Mouse (Mus musculus) thymus, postnatal 10 days (tissue): ENCODE results near the gene Tspan7.

Source experiments
- DNase-seq, 2 experiments: peaks; one replicate each; pipeline ENCODE4 v3.0.0; 2021; ENCODE audit warnings: low spot score in 2 of 2

Gene Tspan7

DNA sequence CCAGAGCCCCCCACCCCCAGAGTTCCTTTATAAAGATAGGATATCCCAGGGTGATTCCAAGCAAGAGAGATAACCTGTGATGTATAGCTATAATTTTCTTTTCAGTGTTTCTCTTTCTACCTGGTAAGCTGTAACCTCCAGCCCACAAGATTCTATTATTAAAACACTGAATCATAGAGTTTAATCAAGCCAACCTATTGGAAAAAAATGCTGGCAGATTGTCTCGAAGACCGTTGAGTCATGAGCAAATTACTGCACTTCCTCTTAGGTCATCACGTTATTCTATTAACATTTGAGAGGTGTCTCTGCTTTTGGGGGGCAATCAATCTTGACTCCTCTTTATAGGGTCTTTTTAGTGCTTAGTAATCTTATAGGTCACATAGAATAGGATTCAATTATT, 61.9 kb downstream of the Tspan7 start:
- no peak for DNase-seq

DNA sequence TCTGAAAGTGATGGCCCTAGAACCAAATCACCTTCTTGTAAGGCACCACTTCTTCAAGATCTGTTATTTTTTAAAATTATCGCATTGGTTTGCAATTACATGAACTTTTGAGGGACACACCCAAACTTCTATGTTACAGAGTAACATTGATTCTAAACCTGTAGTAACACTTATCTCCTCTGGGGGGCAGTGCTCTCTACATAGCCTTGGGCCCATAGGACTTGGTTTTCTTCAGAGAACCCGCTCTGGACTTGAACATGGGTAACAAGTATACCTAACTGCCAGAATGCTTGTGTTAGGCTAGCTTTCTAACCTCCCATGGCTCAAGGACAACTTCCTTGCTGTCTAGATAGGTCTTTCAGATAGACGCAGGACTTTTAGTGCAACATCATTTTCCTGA, 64.8 kb downstream of the Tspan7 start:
- no peak for DNase-seq

DNA sequence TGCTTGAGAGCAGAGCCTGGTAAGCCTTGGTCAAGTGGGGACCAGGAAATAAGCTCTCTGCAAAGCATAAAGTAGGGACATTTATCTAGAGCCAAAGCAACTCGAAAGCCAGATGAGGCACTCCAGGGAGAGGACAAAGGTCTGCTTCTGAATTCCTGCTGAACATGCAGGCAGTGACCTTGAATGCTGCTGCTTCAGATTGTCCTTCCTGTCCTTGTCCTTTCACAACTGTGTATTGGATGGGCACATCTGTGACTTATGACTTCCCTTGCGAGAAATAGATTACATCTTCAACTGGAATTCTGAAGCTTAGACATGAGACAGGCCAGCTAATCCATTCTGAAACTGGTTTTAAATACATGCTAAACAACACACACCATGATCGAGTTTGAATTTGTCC, 71.9 kb downstream of the Tspan7 start:
- no peak for DNase-seq

DNA sequence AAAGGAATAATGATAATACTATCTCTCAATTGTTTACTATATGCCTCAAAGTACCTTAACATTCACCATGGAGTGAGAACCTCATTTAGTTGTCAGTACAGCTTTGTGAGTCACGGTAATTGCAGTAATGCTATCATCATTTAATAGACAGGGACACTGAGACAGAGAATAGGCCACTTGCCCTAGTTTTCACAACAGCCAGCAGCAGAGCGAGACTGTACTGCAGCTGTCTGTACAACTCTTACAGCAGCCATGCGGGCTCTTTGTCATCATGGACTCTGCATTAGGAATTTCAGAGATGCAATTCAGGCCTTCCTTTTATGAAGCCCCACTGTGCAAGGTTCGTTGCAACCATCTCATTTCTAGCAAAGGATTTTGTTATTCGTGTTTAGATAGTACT, 72.6 kb downstream of the Tspan7 start:
- DNase-seq = no peak

DNA sequence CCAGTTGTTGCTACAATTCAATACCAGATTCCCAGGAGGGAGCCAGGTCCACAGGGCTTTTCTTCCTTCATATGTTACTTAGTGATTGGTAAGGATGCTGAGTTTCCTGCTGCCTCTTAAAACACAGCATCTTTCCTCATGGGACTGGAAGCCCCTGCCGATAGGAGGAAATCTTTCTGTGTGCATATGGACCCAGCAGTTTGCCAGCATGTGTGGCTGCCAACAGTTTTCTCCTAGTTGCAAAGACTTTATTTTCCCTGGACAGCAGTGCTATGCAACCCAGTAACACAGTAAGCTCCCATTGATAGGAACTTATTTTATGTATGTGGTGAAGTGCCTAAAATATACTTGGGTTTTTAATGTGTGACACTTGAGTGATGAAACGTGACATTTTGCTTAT, 73.7 kb downstream of the Tspan7 start:
- DNase-seq = no peak

DNA sequence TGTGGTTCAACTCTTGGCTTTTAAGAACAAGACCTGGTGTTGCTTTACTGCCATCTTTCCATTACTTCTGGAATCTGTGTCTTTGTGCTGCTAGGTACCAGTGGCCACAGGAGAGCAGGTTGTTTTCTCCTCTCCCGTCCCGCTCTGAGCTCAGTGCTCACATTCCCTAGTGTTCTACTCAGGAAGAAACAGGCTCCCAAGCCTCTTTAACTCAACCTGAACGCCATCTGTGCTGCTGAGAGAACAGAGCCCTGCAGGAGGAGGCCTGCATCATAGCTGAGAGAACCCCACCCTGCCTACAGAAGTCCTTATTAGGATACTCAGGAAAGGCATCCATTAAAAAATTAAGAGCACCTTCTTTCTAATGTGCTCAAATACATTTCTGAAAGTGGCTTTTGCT, 80.9 kb downstream of the Tspan7 start:
- no peak for DNase-seq

DNA sequence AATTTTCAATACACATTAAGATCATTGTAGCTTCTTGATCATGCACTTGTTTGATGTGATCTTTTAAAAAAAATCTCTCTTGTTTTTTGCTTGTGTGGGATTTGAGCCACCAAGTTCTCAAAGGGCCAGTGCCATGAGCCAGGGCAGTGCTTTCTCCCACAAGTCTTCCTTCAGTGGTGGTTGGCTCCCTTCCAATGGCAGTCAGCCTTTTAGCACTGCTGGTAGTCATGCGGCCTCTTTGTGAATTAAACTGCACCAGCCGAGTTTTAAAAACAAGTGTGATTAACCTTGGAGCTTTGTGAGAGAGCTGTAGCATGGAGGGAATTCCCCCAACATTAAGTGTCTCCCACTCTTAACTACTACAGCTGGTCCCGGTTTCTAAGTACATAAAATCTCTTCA, 89.6 kb downstream of the Tspan7 start:
- no peak for DNase-seq

DNA sequence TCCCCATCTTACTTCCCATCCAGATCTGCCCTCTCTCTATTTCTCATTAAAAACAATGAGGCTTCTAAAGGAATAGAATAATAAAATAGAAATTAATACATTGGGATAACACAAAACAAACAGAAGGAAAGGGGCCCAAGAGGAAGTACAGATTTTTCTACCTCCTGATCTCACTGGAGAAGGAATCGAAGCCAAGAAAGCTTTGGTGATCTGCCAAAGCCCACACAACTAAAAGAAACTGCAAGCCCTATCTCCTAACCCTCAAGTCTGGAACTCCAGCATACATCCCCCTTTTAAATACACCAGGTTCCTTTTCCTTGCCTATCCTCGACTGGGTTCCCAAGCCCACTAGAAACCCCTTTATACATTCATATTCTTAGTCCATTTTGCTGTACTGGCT, 90.4 kb downstream of the Tspan7 start:
- no peak for DNase-seq

DNA sequence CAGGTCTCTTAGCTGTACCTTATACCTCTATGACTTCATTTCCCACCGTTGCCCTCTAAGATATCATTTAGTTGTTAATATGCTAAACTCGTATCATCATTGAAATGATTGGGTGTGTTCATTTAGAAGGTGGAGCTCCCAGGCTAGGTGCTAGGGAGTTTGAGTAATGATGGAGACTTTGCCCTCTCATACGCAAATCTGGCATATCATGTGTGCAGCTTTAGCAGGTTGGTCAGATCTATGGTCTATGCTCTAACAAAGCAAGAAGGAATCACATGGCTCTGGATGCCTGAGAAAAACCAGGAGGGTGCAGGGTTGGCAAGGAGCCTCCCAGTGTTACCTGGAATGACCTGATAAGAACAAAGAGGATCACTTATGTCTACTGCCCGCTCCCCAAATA, 91.4 kb downstream of the Tspan7 start:
- no peak for DNase-seq

DNA sequence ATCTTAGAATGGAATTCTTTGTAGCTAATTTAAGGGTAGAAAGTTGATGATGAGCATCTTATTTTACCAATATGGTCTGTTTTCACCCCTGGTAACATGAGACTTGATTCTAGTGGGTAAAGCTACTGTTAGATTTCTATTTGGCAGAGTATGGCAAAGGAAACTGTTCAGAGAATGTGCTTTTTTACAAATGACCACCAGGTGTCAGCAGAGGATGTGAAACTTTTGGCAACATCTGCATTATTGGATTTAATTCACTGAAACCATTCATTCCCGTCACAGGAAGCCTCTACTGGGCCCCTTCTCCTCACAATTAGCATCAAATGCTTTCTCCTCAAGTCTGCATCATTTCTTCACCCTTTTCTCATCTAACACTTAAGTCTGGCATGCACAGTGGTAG, 92.4 kb downstream of the Tspan7 start:
- peak in 1 of 2 experiments; percentile 7 for DNase-seq

DNA sequence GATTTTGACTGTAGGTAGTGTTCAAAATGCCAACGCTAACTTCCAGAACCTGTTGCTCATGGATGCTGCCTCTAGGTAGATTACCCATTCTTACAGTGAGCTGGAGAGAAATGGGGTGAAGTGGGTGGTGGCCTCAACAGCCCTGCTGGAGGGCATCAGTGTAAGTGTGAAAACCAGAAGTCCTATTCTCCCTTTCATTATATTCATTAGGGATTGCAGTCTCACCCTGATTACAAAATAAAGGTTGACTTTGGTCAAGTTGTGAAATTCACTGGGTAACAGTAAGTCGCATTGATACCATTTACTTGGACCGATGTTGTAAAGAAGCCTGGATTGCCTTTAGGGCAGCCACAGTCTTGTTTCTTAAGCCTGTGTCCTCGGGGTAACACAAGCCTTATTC, 97.8 kb downstream of the Tspan7 start:
- DNase-seq = no peak

DNA sequence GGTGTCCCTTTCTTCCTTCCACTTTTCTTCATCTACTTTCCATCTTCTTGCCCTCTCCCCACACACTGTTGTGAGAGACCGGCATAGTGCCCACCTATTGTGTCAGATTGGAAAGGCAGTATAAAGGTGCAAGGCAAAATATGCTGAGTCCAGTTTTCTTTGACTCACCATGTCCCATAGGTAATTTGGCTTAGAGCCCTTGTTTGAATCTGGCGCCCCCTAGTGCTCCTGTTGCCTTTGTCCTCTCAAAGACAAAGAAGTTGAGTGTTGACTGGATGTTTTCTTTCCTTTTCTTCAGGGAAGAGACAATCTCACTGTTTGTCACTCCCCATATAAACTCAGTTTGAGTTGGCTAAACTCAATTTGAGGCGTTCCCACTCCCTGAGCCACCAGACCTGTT, 107.3 kb downstream of the Tspan7 start:
- peak in 1 of 2 experiments; percentile 4 for DNase-seq

DNA sequence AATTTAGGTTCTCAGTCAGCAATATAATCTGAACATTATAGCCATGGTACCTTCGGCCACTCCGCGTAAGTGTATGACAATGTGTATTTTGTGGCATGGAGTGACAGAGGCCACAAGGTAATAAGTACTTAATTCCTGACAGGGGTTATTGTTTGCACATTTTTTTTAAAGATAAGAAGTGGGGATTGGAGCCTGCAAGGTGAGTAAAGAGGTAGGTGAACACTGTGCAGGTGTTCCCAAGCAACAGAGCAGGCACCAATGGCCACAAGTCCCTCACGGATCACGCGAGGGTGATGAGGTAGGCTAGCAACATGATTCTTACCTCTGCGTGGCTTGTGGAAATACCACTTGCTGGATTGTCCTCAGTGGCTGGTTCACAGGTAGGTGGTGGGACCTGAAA, 108.6 kb downstream of the Tspan7 start:
- DNase-seq = no peak

DNA sequence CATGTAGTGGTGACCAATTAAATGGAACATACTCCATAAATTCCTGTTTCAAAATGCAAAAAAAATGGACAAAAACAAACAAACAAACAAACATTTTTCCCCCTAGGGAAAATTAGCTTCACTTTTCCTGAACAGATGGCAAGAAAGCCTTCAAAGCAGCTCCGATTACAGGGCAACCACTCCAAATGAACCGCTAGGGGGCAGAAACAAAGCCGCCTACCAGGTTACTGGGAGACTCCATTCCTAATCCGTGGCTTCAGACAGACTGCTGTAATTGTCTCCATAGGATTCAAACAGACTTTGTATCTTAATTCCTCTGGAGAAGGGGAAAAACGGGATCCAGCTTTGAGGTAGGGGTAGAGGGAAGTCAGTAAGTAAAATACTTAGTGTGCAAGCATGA, 132.2 kb downstream of the Tspan7 start:
- peak in 1 of 2 experiments; percentile 2 for DNase-seq

DNA sequence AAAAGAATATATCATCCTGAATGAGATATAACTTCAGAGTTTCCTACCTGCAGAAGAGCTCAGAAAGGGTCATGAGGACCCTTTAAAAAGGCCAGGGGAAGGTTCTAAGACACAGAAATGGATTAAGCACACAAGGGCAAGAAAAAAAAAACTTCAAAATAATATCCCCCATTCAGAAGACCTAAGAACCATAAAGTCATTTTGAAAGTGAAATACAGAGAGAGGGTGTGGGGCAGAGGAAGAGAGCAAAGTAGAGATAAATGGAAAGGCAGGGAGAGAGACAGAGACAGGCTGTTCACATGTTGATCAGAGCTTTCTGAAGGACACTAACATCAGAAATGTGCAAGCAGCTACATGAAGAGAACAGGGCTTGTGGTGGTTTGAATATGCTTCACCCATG, 156.1 kb downstream of the Tspan7 start:
- DNase-seq = no peak
